ENCODE assay signal across 8 mouse cellular contexts in genomic region chr5:135063629-135064381, GRCm38 (mm10). TPM values are rescaled to one million over a fixed set of nuclear protein-coding genes. Genes with fewer than 3 reads are reported as not detected.
A peak's percentile ranks its signal among the peaks of the same experiment; 100 is the strongest.
DNase-seq lines count a peak whose midpoint lies in the region; ATAC-seq lines count a peak whose summit lies in the region.

Dnajc30 (plus strand) TSS chr5:135064202.

- peak; percentile 98 for ATAC-seq in inflammation-experienced regulatory T-cells, adult 6 months
- peak; percentile 99 for ATAC-seq in megakaryocyte-erythroid progenitor cell, adult 5-6 weeks (replicated peaks; ENCODE audit: low FRiP score, low TSS enrichment, poor library complexity, severe bottlenecking)

- peak; percentile 97 to 98 for DNase-seq in adrenal gland, adult (ENCODE audit: inconsistent age in 2 of 2, low spot score in 1 of 2)
- peak; percentile 99 for DNase-seq in embryo, embryonic 10.5 days (ENCODE audit: low spot score)
- peak; percentile 97 for DNase-seq in gastrocnemius, postnatal 14 days
- DNase-seq in left cerebral cortex, postnatal 10 days (ENCODE audit: extremely low spot score in 1 of 2, low spot score in 2 of 2), result peak; percentile 98 to 99
- peak; percentile 97 for DNase-seq in right cerebral cortex, postnatal 25 days
- DNase-seq in urinary bladder, postnatal 4 days (ENCODE audit: low spot score in 2 of 2), result peak; percentile 94 to 97

- intact Hi-C loops in gastrocnemius, postnatal 14 days (cut with DNase I; ENCODE audit: low total_unique reads), result no loop called here
- intact Hi-C loops in left cerebral cortex, postnatal 10 days (cut with DNase I), result loop anchor here (5.0 kb wide), 1 partner anchor 42 kb away; the partner anchor contains the start of gene Stx1a

RNA-seq across cellular contexts. Expression of gene Dnajc30, which starts in this region (rescaled TPM):
- total RNA-seq in gastrocnemius, postnatal 14 days (2021), result 10 to 100 TPM; 24.0 to 25.8 TPM
- polyA plus RNA-seq in inflammation-experienced regulatory T-cells, adult 6 months (2017; shearing (Covaris generic)), result 10 to 100 TPM; 18.9 to 32.0 (median 30.4) TPM
- 10 to 100 TPM; 37.5 to 38.1 TPM for total RNA-seq in left cerebral cortex, postnatal 10 days (2021)
- 15.7 and 16.1 TPM in 2 replicates for total RNA-seq in megakaryocyte-erythroid progenitor cell, adult 5-6 weeks (2014; fragmentation: Nextera tagmentation)
- total RNA-seq in megakaryocyte-erythroid progenitor cell, adult 5-6 weeks (2017), result 3.7 and 9.2 TPM in 2 replicates

Comparison
In these comparisons a context has a peak if more than half of its experiments do, and no peak if none do; other contexts are left out.
1. Peak in every context shown above with its lines: DNase-seq and ATAC-seq.